Mouse (Mus musculus) intestine, embryonic 15.5 days (tissue): ENCODE data around the gene Trim6. TPM values are rescaled to one million over a fixed set of nuclear protein-coding genes. Genes with fewer than 3 reads are reported as not detected.
A peak's percentile ranks its signal among the peaks of the same experiment; 100 is the strongest.

Experiments used
- ATAC-seq: fragments of 200-750 bp; cut with Nextera tagmentation; 2 replicates; pipeline ENCODE4 v1.8.0; 2017; ENCODE audit warnings: moderate TSS enrichment, moderate library complexity
- H3K27ac ChIP-seq: fragments of 300-500 bp; sonication (generic); 2 replicates; pipeline ENCODE4 v1.5.1; 2015; ENCODE audit warnings: mild to moderate bottlenecking, inconsistent platforms
- H3K27me3 ChIP-seq: fragments of 300-500 bp; sonication (generic); replicated peaks from 2 replicates; pipeline ENCODE4 v1.6.1; 2015; ENCODE audit warnings: inconsistent platforms
- H3K36me3 ChIP-seq: fragments of 300-500 bp; sonication (generic); 2 replicates; pipeline ENCODE4 v1.6.1; 2015; ENCODE audit warnings: inconsistent platforms
- H3K4me1 ChIP-seq: fragments of 300-500 bp; sonication (generic); replicated peaks from 2 replicates; pipeline ENCODE4 v1.6.1; 2015; ENCODE audit warnings: inconsistent platforms
- H3K4me2 ChIP-seq: fragments of 300-500 bp; sonication (generic); replicated peaks from 2 replicates; pipeline ENCODE4 v1.6.1; 2015; ENCODE audit warnings: mild to moderate bottlenecking, inconsistent platforms
- H3K4me3 ChIP-seq: fragments of 300-500 bp; sonication (generic); replicated peaks from 2 replicates; pipeline ENCODE4 v1.5.1; 2015; ENCODE audit warnings: inconsistent platforms
- H3K9ac ChIP-seq: fragments of 300-500 bp; sonication (generic); 2 replicates; pipeline ENCODE4 v1.6.1; 2015; ENCODE audit warnings: inconsistent platforms
- H3K9me3 ChIP-seq: fragments of 300-500 bp; sonication (generic); 2 replicates; pipeline ENCODE4 v1.6.1; 2016; ENCODE audit warnings: inconsistent platforms
- WGBS: fragments of 180-500 bp; shearing (Covaris S2); methylation state at CpG from one replicate; pipeline ENCODE4 v1.1.7; 2015; 5-methylcytosine and 5-hydroxymethylcytosine counted together
- polyA plus RNA-seq: library from polyadenylated mRNA; unstranded; fragments of >200 nt; fragmentation: Nextera tagmentation; extraction: Ambion mirVana; gene quantifications from 2 replicates; pipeline ENCODE4 v1.2.1, GENCODE M21; 2015

Trim6 gene
- polyA plus RNA-seq: 0.98 and 1.2 TPM in 2 replicates

- ATAC-seq: peak; percentile 87
- Histone ChIP-seq H3K27me3 (no peaks in the 10 kb centered on the region), H3K4me1 (no peaks in the 10 kb centered on the region), H3K36me3 (no peaks in the 10 kb centered on the region), H3K4me2 (peak within 1 kb of the TSS; percentile 73), H3K27ac (no peak within 1 kb of the TSS), H3K9me3 (no peaks in the 10 kb centered on the region), H3K4me3 (peak within 1 kb of the TSS; percentile 37), H3K9ac (peak within 1 kb of the TSS; percentile 32; the same call in 1 of the 2 replicates)
- whole genome bisulfite sequencing: 4% methylated on average over 37 of the region's 37 CpGs
Observed at GRCm38 (mm10) chr7:104218701-104219569, at the start of gene Trim6. Gene Trim6 (plus strand): TSS chr7:104218793.

GRCm38 (mm10) chr7:104169634-104170204 lies 48.9 kb upstream of the Trim6 start:
- 69% methylated on average over 6 of the region's 6 CpGs for WGBS
- H3K27ac ChIP-seq: no peak overlapping the region
- ATAC-seq: no peak
- H3K27me3 ChIP-seq: no peaks in the 10 kb centered on the region
- no peak overlapping the region for H3K4me2 ChIP-seq
- H3K9me3 ChIP-seq: no peaks in the 10 kb centered on the region
- no peak overlapping the region for H3K4me3 ChIP-seq
- no peaks in the 10 kb centered on the region for H3K36me3 ChIP-seq
- H3K9ac ChIP-seq: no peak overlapping the region
- H3K4me1 ChIP-seq: no peaks in the 10 kb centered on the region

- Histone ChIP-seq H3K9ac (no peak overlapping the region), H3K4me1 (no peaks in the 10 kb centered on the region)
- ATAC-seq: no peak
Observed at GRCm38 (mm10) chr7:104175085-104175484, 43.5 kb upstream of the Trim6 start.

GRCm38 (mm10) chr7:104178422-104179054 lies 40.1 kb upstream of the Trim6 start:
- no peaks in the 10 kb centered on the region for H3K36me3 ChIP-seq
- no peak overlapping the region for H3K4me3 ChIP-seq
- WGBS: 69% methylated on average over 5 of the region's 5 CpGs
- no peaks in the 10 kb centered on the region for H3K4me1 ChIP-seq
- H3K27me3 ChIP-seq: no peaks in the 10 kb centered on the region
- no peak overlapping the region for H3K9ac ChIP-seq
- H3K27ac ChIP-seq: no peak overlapping the region
- no peak overlapping the region for H3K4me2 ChIP-seq
- H3K9me3 ChIP-seq: no peaks in the 10 kb centered on the region
- no peak for ATAC-seq

More at GRCm38 (mm10) chr7:104175085-104175484, 43.5 kb upstream of the Trim6 start:
- no peak overlapping the region for H3K4me3 ChIP-seq
- no peaks in the 10 kb centered on the region for H3K27me3 ChIP-seq
- H3K4me2 ChIP-seq: no peak overlapping the region
- H3K27ac ChIP-seq: no peak overlapping the region
- H3K36me3 ChIP-seq: no peaks in the 10 kb centered on the region
- H3K9me3 ChIP-seq: no peaks in the 10 kb centered on the region
- WGBS: 83% methylated on average over 1 of the region's 1 CpGs

GRCm38 (mm10) chr7:104179074-104179473 lies 39.5 kb upstream of the Trim6 start:
- no peak overlapping the region for H3K27ac ChIP-seq
- 88% methylated on average over 1 of the region's 1 CpGs for WGBS
- no peaks in the 10 kb centered on the region for H3K36me3 ChIP-seq
- no peaks in the 10 kb centered on the region for H3K4me1 ChIP-seq
- H3K27me3 ChIP-seq: no peaks in the 10 kb centered on the region
- H3K9me3 ChIP-seq: no peaks in the 10 kb centered on the region
- H3K4me2 ChIP-seq: no peak overlapping the region
- no peak overlapping the region for H3K9ac ChIP-seq
- no peak overlapping the region for H3K4me3 ChIP-seq
- ATAC-seq: no peak

GRCm38 (mm10) chr7:104183292-104183691 lies 35.3 kb upstream of the Trim6 start, which contains the start of gene Olfr648:
Gene Olfr648 (minus strand): TSS chr7:104183392.
- H3K4me2 ChIP-seq: no peak within 1 kb of the TSS
- no peak within 1 kb of the TSS for H3K27ac ChIP-seq
- no peaks in the 10 kb centered on the region for H3K27me3 ChIP-seq
- WGBS: 91% methylated on average over 2 of the region's 2 CpGs
- no peak within 1 kb of the TSS for H3K9ac ChIP-seq
- H3K9me3 ChIP-seq: no peaks in the 10 kb centered on the region
- no peaks in the 10 kb centered on the region for H3K36me3 ChIP-seq
- no peaks in the 10 kb centered on the region for H3K4me1 ChIP-seq
- no peak for ATAC-seq
- H3K4me3 ChIP-seq: no peak within 1 kb of the TSS

GRCm38 (mm10) chr7:104191275-104191674 lies 27.3 kb upstream of the Trim6 start:
- no peak overlapping the region for H3K27ac ChIP-seq
- no peaks in the 10 kb centered on the region for H3K9me3 ChIP-seq
- H3K4me2 ChIP-seq: no peak overlapping the region
- no peak overlapping the region for H3K9ac ChIP-seq
- H3K27me3 ChIP-seq: no peaks in the 10 kb centered on the region
- no peak for ATAC-seq
- no peak overlapping the region for H3K4me3 ChIP-seq
- H3K4me1 ChIP-seq: no peaks in the 10 kb centered on the region
- H3K36me3 ChIP-seq: no peaks in the 10 kb centered on the region
- 61% methylated on average over 9 of the region's 9 CpGs for WGBS

GRCm38 (mm10) chr7:104195885-104196284 lies 22.7 kb upstream of the Trim6 start, which contains the start of gene Olfr649:
Gene Olfr649 (minus strand): TSS chr7:104195985.
- no peak within 1 kb of the TSS for H3K4me2 ChIP-seq
- no peak for ATAC-seq
- WGBS: 84% methylated on average over 6 of the region's 6 CpGs

GRCm38 (mm10) chr7:104199822-104200221 lies 18.8 kb upstream of the Trim6 start:
- 4% methylated on average over 5 of the region's 5 CpGs for WGBS
- Histone ChIP-seq H3K27ac (no peak overlapping the region), H3K9ac (no peak overlapping the region), H3K4me2 (no peak overlapping the region), H3K4me3 (no peak overlapping the region), H3K27me3 (no peaks in the 10 kb centered on the region), H3K36me3 (no peaks in the 10 kb centered on the region), H3K4me1 (no peaks in the 10 kb centered on the region), H3K9me3 (no peaks in the 10 kb centered on the region)
- peak; percentile 86 for ATAC-seq

More at GRCm38 (mm10) chr7:104195885-104196284, 22.7 kb upstream of the Trim6 start, which contains the start of gene Olfr649:
- H3K4me3 ChIP-seq: no peak within 1 kb of the TSS
- H3K36me3 ChIP-seq: no peaks in the 10 kb centered on the region
- no peaks in the 10 kb centered on the region for H3K9me3 ChIP-seq
- no peak within 1 kb of the TSS for H3K27ac ChIP-seq
- H3K4me1 ChIP-seq: no peaks in the 10 kb centered on the region
- H3K9ac ChIP-seq: no peak within 1 kb of the TSS
- H3K27me3 ChIP-seq: no peaks in the 10 kb centered on the region

- H3K4me1 ChIP-seq: no peaks in the 10 kb centered on the region
- H3K9me3 ChIP-seq: no peaks in the 10 kb centered on the region
- H3K4me2 ChIP-seq: no peak overlapping the region
- H3K4me3 ChIP-seq: no peak overlapping the region
- no peaks in the 10 kb centered on the region for H3K36me3 ChIP-seq
- H3K9ac ChIP-seq: no peak overlapping the region
- no peaks in the 10 kb centered on the region for H3K27me3 ChIP-seq
- no peak for ATAC-seq
- H3K27ac ChIP-seq: no peak overlapping the region
- WGBS: 88% methylated on average over 7 of the region's 7 CpGs
Observed at GRCm38 (mm10) chr7:104206197-104206596, 12.4 kb upstream of the Trim6 start.

GRCm38 (mm10) chr7:104216011-104216535 lies 2.5 kb upstream of the Trim6 start:
- Histone ChIP-seq H3K4me3 (no peak overlapping the region), H3K36me3 (no peaks in the 10 kb centered on the region), H3K9me3 (no peaks in the 10 kb centered on the region), H3K4me1 (no peaks in the 10 kb centered on the region), H3K9ac (no peak overlapping the region), H3K27me3 (no peaks in the 10 kb centered on the region), H3K4me2 (no peak overlapping the region), H3K27ac (no peak overlapping the region)
- WGBS: 28% methylated on average over 1 of the region's 1 CpGs
- no peak for ATAC-seq

- Histone ChIP-seq H3K4me2 (no peak overlapping the region), H3K27ac (no peak overlapping the region), H3K9me3 (no peaks in the 10 kb centered on the region), H3K36me3 (no peaks in the 10 kb centered on the region), H3K9ac (no peak overlapping the region), H3K4me1 (no peaks in the 10 kb centered on the region), H3K4me3 (no peak overlapping the region), H3K27me3 (no peaks in the 10 kb centered on the region)
- peak; percentile 36 for ATAC-seq
- WGBS: 82% methylated on average over 2 of the region's 2 CpGs
Observed at GRCm38 (mm10) chr7:104217881-104218280, 712 bp upstream of the Trim6 start.
